Mouse (Mus musculus): Measurements from ENCODE around the gene Asl.
A peak's percentile ranks its signal among the peaks of the same experiment; 100 is the strongest.

Asl gene

GRCm38 (mm10) chr5:130029142-130029897 is at the start of gene Asl, which contains the start of gene Crcp:
Gene Asl (minus strand): TSS chr5:130029247.
Gene Crcp (plus strand): TSS chr5:130029290.
- peak; percentile 94 for DNase-seq (ENCODE audit: low read depth, low spot score)

GRCm38 (mm10) chr5:130078834-130079156 is 49.7 kb upstream of the Asl start:
- DNase-seq (ENCODE audit: low read depth, low spot score), result no peak

- DNase-seq (ENCODE audit: low read depth, low spot score), result no peak
These were observed 49.2 kb upstream of the Asl start for GRCm38 (mm10) chr5:130078096-130078833.

- DNase-seq (ENCODE audit: low read depth, low spot score), result peak; percentile 24
These were observed 47.3 kb upstream of the Asl start for GRCm38 (mm10) chr5:130076396-130076795.

- peak; percentile 73 for DNase-seq (ENCODE audit: low read depth, low spot score)
These were observed 45.4 kb upstream of the Asl start for GRCm38 (mm10) chr5:130074491-130074890.

- DNase-seq (ENCODE audit: low read depth, low spot score), result no peak
These were observed 44.0 kb upstream of the Asl start, which contains the start of gene Tpst1 for GRCm38 (mm10) chr5:130073026-130073425. Gene Tpst1 (plus strand): TSS chr5:130073326.

- DNase-seq (ENCODE audit: low read depth, low spot score), result no peak
These were observed 38.8 kb upstream of the Asl start for GRCm38 (mm10) chr5:130067841-130068264.

- no peak for DNase-seq (ENCODE audit: low read depth, low spot score)
These were observed 36.5 kb upstream of the Asl start for GRCm38 (mm10) chr5:130065579-130065978.

- peak; percentile 69 for DNase-seq (ENCODE audit: low read depth, low spot score)
These were observed 34.7 kb upstream of the Asl start for GRCm38 (mm10) chr5:130063760-130064159.

- no peak for DNase-seq (ENCODE audit: low read depth, low spot score)
These were observed 33.0 kb upstream of the Asl start for GRCm38 (mm10) chr5:130062096-130062495.

GRCm38 (mm10) chr5:130060329-130060665 is 31.2 kb upstream of the Asl start:
- DNase-seq (ENCODE audit: low read depth, low spot score), result no peak

GRCm38 (mm10) chr5:130059413-130060328 is 30.6 kb upstream of the Asl start:
- peak; percentile 54 for DNase-seq (ENCODE audit: low read depth, low spot score)

GRCm38 (mm10) chr5:130056303-130056702 is 27.3 kb upstream of the Asl start:
- no peak for DNase-seq (ENCODE audit: low read depth, low spot score)

- no peak for DNase-seq (ENCODE audit: low read depth, low spot score)
These were observed 26.6 kb upstream of the Asl start for GRCm38 (mm10) chr5:130055688-130056087.

- DNase-seq (ENCODE audit: low read depth, low spot score), result no peak
These were observed 23.9 kb upstream of the Asl start for GRCm38 (mm10) chr5:130052955-130053354.

- peak; percentile 60 for DNase-seq (ENCODE audit: low read depth, low spot score)
These were observed 23.5 kb upstream of the Asl start for GRCm38 (mm10) chr5:130052510-130052909.

GRCm38 (mm10) chr5:130051073-130051860 is 22.2 kb upstream of the Asl start:
- DNase-seq (ENCODE audit: low read depth, low spot score), result peak; percentile 67

- peak; percentile 94 for DNase-seq (ENCODE audit: low read depth, low spot score)
These were observed 21.4 kb upstream of the Asl start for GRCm38 (mm10) chr5:130050416-130050815.

- peak; percentile 68 for DNase-seq (ENCODE audit: low read depth, low spot score)
These were observed 19.9 kb upstream of the Asl start for GRCm38 (mm10) chr5:130048786-130049520.

- no peak for DNase-seq (ENCODE audit: low read depth, low spot score)
These were observed 18.0 kb upstream of the Asl start for GRCm38 (mm10) chr5:130047013-130047412.
